Mouse (Mus musculus): ENCODE measurements around the gene Cpm. TPM values are rescaled to one million over a fixed set of nuclear protein-coding genes. Genes with fewer than 3 reads are reported as not detected.

Cpm gene
- polyA plus RNA-seq, 1 experiment, result 0.07 TPM

DNA sequence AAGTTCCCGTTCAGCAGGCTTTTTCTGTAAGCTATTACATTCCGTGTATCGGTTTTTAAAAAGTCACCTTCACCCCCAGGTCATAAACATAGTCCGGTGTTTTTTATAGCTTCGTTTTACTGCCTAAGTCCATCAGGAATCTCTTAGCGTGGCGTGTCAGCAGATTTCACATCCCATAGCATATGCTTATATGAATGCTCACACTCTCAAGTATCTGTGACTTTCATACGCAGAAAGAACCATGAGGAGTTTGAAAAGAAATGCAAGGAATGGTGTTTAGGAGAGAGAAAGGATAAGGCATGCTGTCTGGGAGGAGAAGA, 15.1 kb downstream of the Cpm start:
- Histone ChIP-seq H3K36me3 (ENCODE audit: control insufficient read depth, insufficient read depth) (no peaks in the 10 kb centered on the region), H3K4me2 (ENCODE audit: low read depth) (no peak overlapping the region), H3K4me3 (no peak overlapping the region), H3K79me2 (ENCODE audit: control insufficient read depth, insufficient read depth) (no peaks in the 10 kb centered on the region), H3K27me3 (ENCODE audit: control insufficient read depth, insufficient read depth, insufficient read length) (peaks cover 14% of the 10 kb centered on the region), H3ac (ENCODE audit: control insufficient read depth, insufficient read length) (no peak overlapping the region)
- TF ChIP-seq MYOD1 (IDR thresholded peaks at IDR 0.05; ENCODE audit: control insufficient read depth in 1 of 3, insufficient read length in 2 of 3, low read depth in 2 of 3) (no peak), SRF (IDR thresholded peaks at IDR 0.05; ENCODE audit: control insufficient read depth, insufficient read length, low read depth) (no peak), MYOG (IDR thresholded peaks at IDR 0.05; ENCODE audit: control insufficient read depth in 1 of 3, insufficient read depth in 1 of 3, insufficient read length in 2 of 3, low read depth in 2 of 3) (no peak), CEBPB (IDR thresholded peaks at IDR 0.05; ENCODE audit: insufficient read depth, poor library complexity, severe bottlenecking) (no peak), MAX (IDR thresholded peaks at IDR 0.05; ENCODE audit: low read depth) (no peak), E2F4 (IDR thresholded peaks at IDR 0.05; ENCODE audit: insufficient read depth) (no peak), POLR2AphosphoS2 (IDR thresholded peaks at IDR 0.05; ENCODE audit: insufficient read length, low read depth) (no peak), TCF3 (IDR thresholded peaks at IDR 0.05; ENCODE audit: insufficient read length, low read depth) (no peak), TCF12 (IDR thresholded peaks at IDR 0.05; ENCODE audit: insufficient read depth, poor library complexity, severe bottlenecking) (no peak), USF1 (IDR thresholded peaks at IDR 0.05; ENCODE audit: low read depth) (no peak), POLR2A (IDR thresholded peaks at IDR 0.05; ENCODE audit: insufficient read length, low read depth) (no peak), REST (IDR thresholded peaks at IDR 0.05; ENCODE audit: insufficient read depth, insufficient read length) (no peak)

DNA sequence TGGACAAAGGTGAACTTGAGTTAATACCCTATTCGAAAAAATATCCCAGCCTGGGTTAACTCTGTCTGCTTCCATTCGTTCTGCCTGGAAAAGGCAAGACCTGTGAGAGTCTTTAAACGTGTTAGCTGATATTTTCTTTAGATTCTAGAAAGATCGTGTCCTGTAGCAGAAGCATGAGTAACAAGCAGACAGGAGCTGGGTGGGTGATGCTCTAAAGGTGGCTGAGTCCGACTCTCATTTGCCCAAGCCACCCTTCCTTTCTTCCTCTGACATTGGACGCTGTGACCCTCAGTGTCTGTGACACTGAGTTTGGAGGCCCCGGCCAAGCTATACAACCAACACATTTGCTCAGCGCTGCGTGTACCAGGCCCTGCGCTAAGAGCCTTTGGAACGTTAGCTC, 15.5 kb downstream of the Cpm start:
- H3K4me2 ChIP-seq (ENCODE audit: low read depth), result no peak overlapping the region
- TF ChIP-seq CEBPB (IDR thresholded peaks at IDR 0.05; ENCODE audit: insufficient read depth, poor library complexity, severe bottlenecking) (no peak), REST (IDR thresholded peaks at IDR 0.05; ENCODE audit: insufficient read depth, insufficient read length) (no peak), MYOD1 (IDR thresholded peaks at IDR 0.05; ENCODE audit: control insufficient read depth in 1 of 3, insufficient read length in 2 of 3, low read depth in 2 of 3) (no peak), E2F4 (IDR thresholded peaks at IDR 0.05; ENCODE audit: insufficient read depth) (no peak), POLR2A (IDR thresholded peaks at IDR 0.05; ENCODE audit: insufficient read length, low read depth) (no peak), TCF3 (IDR thresholded peaks at IDR 0.05; ENCODE audit: insufficient read length, low read depth) (no peak), USF1 (IDR thresholded peaks at IDR 0.05; ENCODE audit: low read depth) (no peak), TCF12 (IDR thresholded peaks at IDR 0.05; ENCODE audit: insufficient read depth, poor library complexity, severe bottlenecking) (no peak), MAX (IDR thresholded peaks at IDR 0.05; ENCODE audit: low read depth) (no peak), SRF (IDR thresholded peaks at IDR 0.05; ENCODE audit: control insufficient read depth, insufficient read length, low read depth) (no peak), MYOG (IDR thresholded peaks at IDR 0.05; ENCODE audit: control insufficient read depth in 1 of 3, insufficient read depth in 1 of 3, insufficient read length in 2 of 3, low read depth in 2 of 3) (no peak), POLR2AphosphoS2 (IDR thresholded peaks at IDR 0.05; ENCODE audit: insufficient read length, low read depth) (no peak)
- no peaks in the 10 kb centered on the region for H3K36me3 ChIP-seq (ENCODE audit: control insufficient read depth, insufficient read depth)
- no peaks in the 10 kb centered on the region for H3K79me2 ChIP-seq (ENCODE audit: control insufficient read depth, insufficient read depth)
- H3K27me3 ChIP-seq (ENCODE audit: control insufficient read depth, insufficient read depth, insufficient read length), result peaks cover 14% of the 10 kb centered on the region
- H3K4me3 ChIP-seq, result no peak overlapping the region
- no peak overlapping the region for H3ac ChIP-seq (ENCODE audit: control insufficient read depth, insufficient read length)

DNA sequence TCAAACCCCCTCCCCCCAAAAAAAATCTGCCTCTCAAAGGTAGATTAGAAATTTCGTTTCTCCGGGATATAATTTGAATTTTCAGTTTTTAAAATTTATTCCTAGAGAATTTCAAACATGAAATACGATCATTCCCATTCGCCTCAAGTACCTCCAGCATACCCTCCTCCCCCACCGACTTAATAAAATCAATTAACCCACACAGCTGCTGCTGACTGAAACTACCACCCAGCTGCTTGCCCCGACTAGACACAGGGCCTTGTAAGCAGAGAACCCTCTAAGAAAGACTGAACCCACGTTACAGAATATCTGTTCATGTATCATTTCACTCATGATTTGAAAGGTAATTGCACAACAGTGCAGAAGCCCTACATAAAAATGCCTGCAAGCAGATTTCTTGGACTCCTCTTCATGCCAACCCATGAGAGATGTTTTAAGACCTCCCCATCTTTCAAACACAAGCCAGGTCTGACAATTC, 16.2 kb downstream of the Cpm start:
- Histone ChIP-seq H3ac (ENCODE audit: control insufficient read depth, insufficient read length) (no peak overlapping the region), H3K4me2 (ENCODE audit: low read depth) (no peak overlapping the region), H3K4me3 (no peak overlapping the region), H3K79me2 (ENCODE audit: control insufficient read depth, insufficient read depth) (no peaks in the 10 kb centered on the region), H3K27me3 (ENCODE audit: control insufficient read depth, insufficient read depth, insufficient read length) (peaks cover 14% of the 10 kb centered on the region), H3K36me3 (ENCODE audit: control insufficient read depth, insufficient read depth) (no peaks in the 10 kb centered on the region)
- TF ChIP-seq TCF12 (IDR thresholded peaks at IDR 0.05; ENCODE audit: insufficient read depth, poor library complexity, severe bottlenecking) (no peak), POLR2A (IDR thresholded peaks at IDR 0.05; ENCODE audit: insufficient read length, low read depth) (no peak), USF1 (IDR thresholded peaks at IDR 0.05; ENCODE audit: low read depth) (no peak), MAX (IDR thresholded peaks at IDR 0.05; ENCODE audit: low read depth) (no peak), MYOD1 (IDR thresholded peaks at IDR 0.05; ENCODE audit: control insufficient read depth in 1 of 3, insufficient read length in 2 of 3, low read depth in 2 of 3) (no peak), POLR2AphosphoS2 (IDR thresholded peaks at IDR 0.05; ENCODE audit: insufficient read length, low read depth) (no peak), MYOG (IDR thresholded peaks at IDR 0.05; ENCODE audit: control insufficient read depth in 1 of 3, insufficient read depth in 1 of 3, insufficient read length in 2 of 3, low read depth in 2 of 3) (no peak), E2F4 (IDR thresholded peaks at IDR 0.05; ENCODE audit: insufficient read depth) (no peak), TCF3 (IDR thresholded peaks at IDR 0.05; ENCODE audit: insufficient read length, low read depth) (no peak), REST (IDR thresholded peaks at IDR 0.05; ENCODE audit: insufficient read depth, insufficient read length) (no peak), CEBPB (IDR thresholded peaks at IDR 0.05; ENCODE audit: insufficient read depth, poor library complexity, severe bottlenecking) (no peak), SRF (IDR thresholded peaks at IDR 0.05; ENCODE audit: control insufficient read depth, insufficient read length, low read depth) (no peak)

DNA sequence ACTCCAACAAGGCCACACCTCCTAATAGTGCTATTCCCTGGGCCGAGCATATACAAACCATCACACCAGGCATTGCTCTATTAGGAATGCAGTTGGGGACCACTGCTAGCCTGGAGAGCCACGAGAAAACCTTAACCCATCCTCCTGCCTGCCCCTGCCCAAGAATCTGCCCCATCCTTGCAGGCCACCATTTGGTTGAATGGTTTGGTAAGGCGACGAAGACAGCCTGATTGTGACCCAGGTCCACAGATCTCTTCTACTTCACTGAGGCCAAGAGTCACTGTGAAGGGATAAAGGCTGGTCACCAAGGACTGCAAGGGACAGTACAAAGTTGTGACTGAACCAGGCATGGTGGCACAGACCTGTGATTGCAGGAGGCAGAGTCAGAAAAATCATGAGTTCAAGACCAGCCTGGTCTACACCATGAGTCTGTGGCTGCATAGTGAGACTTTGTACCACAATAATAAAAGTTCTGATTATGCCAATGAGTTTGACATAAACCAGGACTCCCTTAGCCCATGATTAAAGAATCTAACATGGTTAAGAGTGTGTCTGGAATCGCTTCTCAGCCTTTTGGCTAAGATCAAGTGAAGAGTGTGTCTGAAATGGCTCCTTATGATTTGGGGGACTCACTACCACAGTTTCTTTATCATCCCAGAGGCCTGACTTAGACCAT, 17.3 kb downstream of the Cpm start:
- no peak overlapping the region for H3ac ChIP-seq (ENCODE audit: control insufficient read depth, insufficient read length)
- TF ChIP-seq MYOD1 (IDR thresholded peaks at IDR 0.05; ENCODE audit: control insufficient read depth in 1 of 3, insufficient read length in 2 of 3, low read depth in 2 of 3), result no peak

DNA sequence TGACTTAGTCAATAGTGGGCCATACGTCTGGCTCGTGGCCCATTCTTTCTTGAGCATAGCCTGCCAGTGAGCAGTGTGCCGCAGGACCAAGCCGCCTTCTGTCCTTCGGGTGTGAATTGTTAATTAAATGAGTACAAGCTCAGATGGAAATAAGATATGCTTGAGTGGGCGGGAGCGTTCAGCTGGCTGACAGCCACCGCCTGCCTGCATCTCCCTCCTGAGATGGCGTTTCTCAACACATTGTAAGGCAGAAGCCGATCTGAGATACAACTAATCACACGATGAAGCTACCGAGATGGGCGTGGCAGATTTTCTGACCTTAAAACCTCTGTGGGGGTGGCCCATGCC, 17.8 kb downstream of the Cpm start:
- Histone ChIP-seq H3K79me2 (ENCODE audit: control insufficient read depth, insufficient read depth) (no peaks in the 10 kb centered on the region), H3K4me2 (ENCODE audit: low read depth) (no peak overlapping the region), H3ac (ENCODE audit: control insufficient read depth, insufficient read length) (no peak overlapping the region), H3K27me3 (ENCODE audit: control insufficient read depth, insufficient read depth, insufficient read length) (peaks cover 7% of the 10 kb centered on the region), H3K4me3 (no peak overlapping the region), H3K36me3 (ENCODE audit: control insufficient read depth, insufficient read depth) (no peaks in the 10 kb centered on the region)
- TF ChIP-seq SRF (IDR thresholded peaks at IDR 0.05; ENCODE audit: control insufficient read depth, insufficient read length, low read depth), result no peak
- no peak for TF ChIP-seq CEBPB (IDR thresholded peaks at IDR 0.05; ENCODE audit: insufficient read depth, poor library complexity, severe bottlenecking)
- TF ChIP-seq POLR2A (IDR thresholded peaks at IDR 0.05; ENCODE audit: insufficient read length, low read depth), result no peak
- TF ChIP-seq E2F4 (IDR thresholded peaks at IDR 0.05; ENCODE audit: insufficient read depth), result no peak

More for the DNA sequence above, 17.3 kb downstream of the Cpm start:
- no peaks in the 10 kb centered on the region for H3K79me2 ChIP-seq (ENCODE audit: control insufficient read depth, insufficient read depth)
- H3K4me3 ChIP-seq, result no peak overlapping the region
- H3K36me3 ChIP-seq (ENCODE audit: control insufficient read depth, insufficient read depth), result no peaks in the 10 kb centered on the region
- no peak overlapping the region for H3K4me2 ChIP-seq (ENCODE audit: low read depth)
- H3K27me3 ChIP-seq (ENCODE audit: control insufficient read depth, insufficient read depth, insufficient read length), result peaks cover 12% of the 10 kb centered on the region
